Mouse (Mus musculus): ENCODE data around the gene Tex22. TPM values are rescaled to one million over a fixed set of nuclear protein-coding genes. Genes with fewer than 3 reads are reported as not detected.

The Tex22 gene
- total RNA-seq, 2 experiments from 2014 or later = 0.27 TPM; not detected in 1

GRCm38 (mm10) chr12:113133861-113134403, 59.6 kb downstream of the Tex22 start:
- intact Hi-C loops (cut with DNase I) = no loop called here
- no peak for DNase-seq

- intact Hi-C loops (cut with DNase I) = no loop called here
- no peak for DNase-seq
These were observed 60.2 kb downstream of the Tex22 start for GRCm38 (mm10) chr12:113134502-113134901.

- intact Hi-C loops (cut with DNase I) = no loop called here
- DNase-seq = no peak
These were observed 61.1 kb downstream of the Tex22 start for GRCm38 (mm10) chr12:113135401-113135800.

- no peak for DNase-seq
- intact Hi-C loops (cut with DNase I) = no loop called here
These were observed 62.3 kb downstream of the Tex22 start for GRCm38 (mm10) chr12:113136492-113137020.

GRCm38 (mm10) chr12:113137260-113138213, 63.2 kb downstream of the Tex22 start:
- intact Hi-C loops (cut with DNase I) = no loop called here
- DNase-seq = peak; percentile 40 to 44

- DNase-seq = no peak
- intact Hi-C loops (cut with DNase I) = no loop called here
These were observed 64.0 kb downstream of the Tex22 start for GRCm38 (mm10) chr12:113138291-113138690.

Small RNA genes within 50 kb of the gene (microRNA-seq; reads per million reads assigned to microRNA genes)
- 0 reads per million in 2 experiments for gene Gm44471

Other genes with a start within 250 kb of the Tex22 start
- 10 to 100 TPM in 1 of 2 experiments, 1 to 10 TPM in 1; 7.8 to 12.1 TPM for gene Cdca4, start 245.1 kb upstream of the Tex22 start, total RNA-seq (2021)
- gene Gpr132, start 206.3 kb upstream of the Tex22 start, total RNA-seq (2021) = 1 to 10 TPM in 1 of 2 experiments, under 1 TPM in 1; 0.22 to 2.0 TPM
- 10 to 100 TPM; 32.1 to 32.4 TPM for gene Jag2, start 144.7 kb upstream of the Tex22 start, total RNA-seq (2021)
- 1 to 10 TPM; 8.3 to 8.6 TPM for gene Nudt14, start 132.4 kb upstream of the Tex22 start, total RNA-seq (2021)
- 10 to 100 TPM; 16.8 TPM for gene Btbd6, start 98.0 kb upstream of the Tex22 start, total RNA-seq (2021)
- gene Brf1, start 73.8 kb upstream of the Tex22 start, total RNA-seq (2021) = 10 to 100 TPM; 28.3 to 28.8 TPM
- gene Pacs2, start 60.0 kb upstream of the Tex22 start, total RNA-seq (2021) = 10 to 100 TPM; 29.0 to 32.1 TPM
- gene Mta1, start 23.8 kb downstream of the Tex22 start, total RNA-seq (2021) = 10 to 100 TPM; 45.1 to 46.8 TPM
- 1,000 to 10,000 TPM; 1,350 to 1,351 TPM for gene Crip2, start 65.7 kb downstream of the Tex22 start, total RNA-seq (2021)
- gene Crip1, start 71.8 kb downstream of the Tex22 start, total RNA-seq (2021) = 100 to 1,000 TPM; 198 to 224 TPM
- gene Tedc1, start 81.9 kb downstream of the Tex22 start, total RNA-seq (2021) = 1 to 10 TPM; 1.1 to 2.1 TPM
- under 1 TPM; 0.29 to 0.59 TPM for gene Tmem121, start 111.4 kb downstream of the Tex22 start, total RNA-seq (2021)

All from heart, postnatal 14 days (tissue).